Mouse (Mus musculus) adrenal gland, adult 2 months (tissue): ENCODE data around the gene Adamtsl1. TPM values are rescaled to one million over a fixed set of nuclear protein-coding genes. Genes with fewer than 3 reads are reported as not detected.

Source experiments
- DNase-seq: peaks from one replicate; pipeline ENCODE4 v3.0.0; 2021
- polyA plus RNA-seq: library from polyadenylated mRNA; depleted of rRNA; stranded (reverse); fragments of >200 nt; gene quantifications from 2 replicates; pipeline ENCODE4 v1.2.3, GENCODE M21; 2012
- total RNA-seq, 2 experiments: library from RNA; stranded (reverse); gene quantifications; 2 replicates each; pipeline ENCODE4 v1.2.3; 2021

Gene Adamtsl1
- total and polyA plus RNA-seq, 3 experiments = 6.9 to 17.7 (median 12.4) TPM

GRCm38 (mm10) chr4:85814418-85814817 is 300.4 kb downstream of the Adamtsl1 start:
- no peak for DNase-seq

- no peak for DNase-seq
Observed at GRCm38 (mm10) chr4:85818504-85818903, 304.5 kb downstream of the Adamtsl1 start.

- peak; percentile 42 for DNase-seq
Observed at GRCm38 (mm10) chr4:85819169-85819568, 305.2 kb downstream of the Adamtsl1 start.

- no peak for DNase-seq
Observed at GRCm38 (mm10) chr4:85819921-85820320, 305.9 kb downstream of the Adamtsl1 start.

GRCm38 (mm10) chr4:85823952-85824704 is 310.2 kb downstream of the Adamtsl1 start:
- no peak for DNase-seq

- DNase-seq = no peak
Observed at GRCm38 (mm10) chr4:85824705-85825085, 310.7 kb downstream of the Adamtsl1 start.

- no peak for DNase-seq
Observed at GRCm38 (mm10) chr4:85837058-85837457, 323.1 kb downstream of the Adamtsl1 start.

GRCm38 (mm10) chr4:85837532-85837965 is 323.6 kb downstream of the Adamtsl1 start:
- peak; percentile 6 for DNase-seq

- no peak for DNase-seq
Observed at GRCm38 (mm10) chr4:85838031-85838430, 324.1 kb downstream of the Adamtsl1 start.

- peak; percentile 21 for DNase-seq
Observed at GRCm38 (mm10) chr4:85842113-85842512, 328.1 kb downstream of the Adamtsl1 start.

- DNase-seq = no peak
Observed at GRCm38 (mm10) chr4:85844381-85844780, 330.4 kb downstream of the Adamtsl1 start.

GRCm38 (mm10) chr4:85845931-85846330 is 332.0 kb downstream of the Adamtsl1 start:
- no peak for DNase-seq

- DNase-seq = no peak
Observed at GRCm38 (mm10) chr4:85853401-85853800, 339.4 kb downstream of the Adamtsl1 start.

- no peak for DNase-seq
Observed at GRCm38 (mm10) chr4:85854507-85854906, 340.5 kb downstream of the Adamtsl1 start.

- peak; percentile 17 for DNase-seq
Observed at GRCm38 (mm10) chr4:85879376-85879775, 365.4 kb downstream of the Adamtsl1 start.

- DNase-seq = no peak
Observed at GRCm38 (mm10) chr4:85881318-85881717, 367.3 kb downstream of the Adamtsl1 start.

- peak; percentile 2 for DNase-seq
Observed at GRCm38 (mm10) chr4:85884031-85884430, 370.1 kb downstream of the Adamtsl1 start.

GRCm38 (mm10) chr4:85889877-85890598 is 376.1 kb downstream of the Adamtsl1 start:
- DNase-seq = no peak

- DNase-seq = no peak
Observed at GRCm38 (mm10) chr4:85901316-85901715, 387.3 kb downstream of the Adamtsl1 start.

GRCm38 (mm10) chr4:85904217-85904616 is 390.2 kb downstream of the Adamtsl1 start:
- DNase-seq = no peak

- peak; percentile 35 for DNase-seq
Observed at GRCm38 (mm10) chr4:85916034-85916433, 402.1 kb downstream of the Adamtsl1 start.

- no peak for DNase-seq
Observed at GRCm38 (mm10) chr4:85918366-85918765, 404.4 kb downstream of the Adamtsl1 start.

GRCm38 (mm10) chr4:85920474-85920873 is 406.5 kb downstream of the Adamtsl1 start:
- DNase-seq = no peak
